Mouse (Mus musculus) liver, embryonic 14.5 days (tissue): Measurements from ENCODE around the gene Chmp1a. TPM values are rescaled to one million over a fixed set of nuclear protein-coding genes. Genes with fewer than 3 reads are reported as not detected.

ENCODE experiments used
- ATAC-seq: fragments of 200-750 bp; cut with Nextera tagmentation; 2 replicates; pipeline ENCODE4 v1.8.0; 2017; ENCODE audit warnings: moderate number of reproducible peaks, mild to moderate bottlenecking, moderate library complexity; ENCODE audit not compliant: insufficient read depth
- DNase-seq, 3 experiments: peaks; one replicate each; pipeline ENCODE4 v3.0.0-alpha.2; 2012 to 2013; ENCODE audit warnings: low read depth in 3 of 3, low spot score in 3 of 3
- H3K27ac ChIP-seq: fragments of 300-500 bp; sonication (generic); 2 replicates; pipeline ENCODE4 v1.5.1; 2014; ENCODE audit warnings: moderate library complexity, mild to moderate bottlenecking, control low read depth, inconsistent platforms
- H3K27me3 ChIP-seq: fragments of 300-500 bp; sonication (generic); 2 replicates; pipeline ENCODE4 v1.6.1; 2014; ENCODE audit warnings: mild to moderate bottlenecking, low read length, moderate library complexity; ENCODE audit not compliant: control insufficient read depth, insufficient read depth
- H3K36me3 ChIP-seq: fragments of 300-500 bp; sonication (generic); replicated peaks from 2 replicates; pipeline ENCODE4 v1.6.1; 2014; ENCODE audit warnings: low read depth; ENCODE audit not compliant: control insufficient read depth, insufficient read depth
- H3K4me1 ChIP-seq, 2 experiments: fragments of 200-500 bp in 1 of 2; fragments of 300-500 bp in 1 of 2; sonication (generic) in 1 of 2; replicated peaks; 2 replicates each; pipeline ENCODE4 v1.6.1; 2012 to 2014; ENCODE audit warnings: antibody characterized with exemption in 1 of 2, inconsistent platforms in 1 of 2, low read length in 1 of 2; ENCODE audit not compliant: control insufficient read depth in 2 of 2, insufficient read depth in 2 of 2
- H3K4me2 ChIP-seq: fragments of 300-500 bp; sonication (generic); 2 replicates; pipeline ENCODE4 v1.6.1; 2014; ENCODE audit warnings: low read depth, mild to moderate bottlenecking, control low read depth, moderate library complexity
- H3K4me3 ChIP-seq, 2 experiments: fragments of 200-500 bp in 1 of 2; fragments of 300-500 bp in 1 of 2; sonication (generic) in 1 of 2; 2 replicates each; pipeline ENCODE4 v1.5.1; 2012 to 2014; ENCODE audit warnings: low read depth in 2 of 2, low read length in 2 of 2, mild to moderate bottlenecking in 2 of 2, control low read depth in 1 of 2, inconsistent platforms in 1 of 2, moderate library complexity in 1 of 2; ENCODE audit not compliant: insufficient read depth in 1 of 2
- H3K9ac ChIP-seq: fragments of 300-500 bp; sonication (generic); replicated peaks from 2 replicates; pipeline ENCODE4 v1.6.1; 2014; ENCODE audit warnings: mild to moderate bottlenecking, control low read depth, moderate library complexity
- H3K9me3 ChIP-seq: fragments of 300-500 bp; sonication (generic); 2 replicates; pipeline ENCODE4 v1.6.1; 2016; ENCODE audit warnings: low read length, mixed read lengths; ENCODE audit not compliant: control insufficient read depth
- CTCF ChIP-seq: IDR thresholded peaks from 2 replicates; pipeline ENCODE4 v1.5.1; 2016; ENCODE audit warnings: antibody characterized with exemption, low read depth, control low read depth
- EP300 ChIP-seq: IDR thresholded peaks from 2 replicates; pipeline ENCODE4 v1.6.1; 2016; ENCODE audit warnings: antibody characterized with exemption, low read depth
- WGBS: fragments of 180-500 bp; shearing (Covaris S2); extraction: QIAGEN DNeasy Blood & Tissue Kit; methylation state at CpG from one replicate; pipeline ENCODE4 v1.1.7; 2014; ENCODE audit not compliant: insufficient replicate concordance; 5-methylcytosine and 5-hydroxymethylcytosine counted together
- polyA plus RNA-seq, 2 experiments: library from polyadenylated mRNA; depleted of rRNA in 1 of 2; stranded (reverse) in 1 of 2; unstranded in 1 of 2; fragments of >200 nt; fragmentation: Nextera tagmentation in 1 of 2; extraction: Ambion mirVana in 1 of 2; gene quantifications; 2 replicates each; pipeline versions ENCODE4 v1.2.1 to v1.2.3; 2012 to 2014

Gene Chmp1a
- polyA plus RNA-seq, 2 experiments = 29.9 to 42.9 TPM

GRCm38 (mm10) chr8:123215430-123215829 is 2.9 kb upstream of the Chmp1a start:
- Histone ChIP-seq H3K9ac (no peak overlapping the region), H3K9me3 (no peaks in the 10 kb centered on the region), H3K4me3 (no peak overlapping the region), H3K27me3 (no peaks in the 10 kb centered on the region), H3K4me2 (no peak overlapping the region), H3K27ac (no peak overlapping the region), H3K4me1 (peaks cover 12% of the 10 kb centered on the region in 2 experiments), H3K36me3 (0 out of 2 replicates have a peak, but pooled peaks cover 1% of the 10 kb centered on the region)
- WGBS = 20% methylated on average over 3 of the region's 3 CpGs
- DNase-seq (no peak), ATAC-seq (no peak)
- TF ChIP-seq CTCF = no peak
- no peak for TF ChIP-seq EP300

GRCm38 (mm10) chr8:123213118-123213772 is 682 bp upstream of the Chmp1a start:
- no peak for TF ChIP-seq CTCF
- no peak for TF ChIP-seq EP300
- Histone ChIP-seq H3K9ac (peak overlapping the region; percentile 57), H3K27me3 (no peaks in the 10 kb centered on the region), H3K9me3 (no peaks in the 10 kb centered on the region), H3K4me2 (peak overlapping the region; percentile 95), H3K27ac (peak overlapping the region; percentile 31), H3K4me3 (peak overlapping the region; percentile 60 to 80), H3K36me3 (peaks cover 10% of the 10 kb centered on the region), H3K4me1 (peaks cover 12% of the 10 kb centered on the region in 2 experiments)
- ATAC-seq = peak; percentile 14
- WGBS = 25% methylated on average over 22 of the region's 22 CpGs
- DNase-seq = no peak

- DNase-seq = no peak
- peak overlapping the region; percentile 31 for H3K27ac ChIP-seq
- TF ChIP-seq EP300 = no peak
- TF ChIP-seq CTCF = no peak
- ATAC-seq = no peak
- H3K4me2 ChIP-seq = peak overlapping the region; percentile 95
- no peaks in the 10 kb centered on the region for H3K9me3 ChIP-seq
- H3K4me3 ChIP-seq = peak overlapping the region; percentile 80 to 89
- 20% methylated on average over 10 of the region's 10 CpGs for WGBS
- H3K27me3 ChIP-seq = no peaks in the 10 kb centered on the region
- peaks cover 12% of the 10 kb centered on the region in 2 experiments for H3K4me1 ChIP-seq
- peaks cover 16% of the 10 kb centered on the region for H3K36me3 ChIP-seq
- peak overlapping the region; percentile 82 for H3K9ac ChIP-seq
These were observed 687 bp downstream of the Chmp1a start for GRCm38 (mm10) chr8:123211876-123212275.

DNA sequence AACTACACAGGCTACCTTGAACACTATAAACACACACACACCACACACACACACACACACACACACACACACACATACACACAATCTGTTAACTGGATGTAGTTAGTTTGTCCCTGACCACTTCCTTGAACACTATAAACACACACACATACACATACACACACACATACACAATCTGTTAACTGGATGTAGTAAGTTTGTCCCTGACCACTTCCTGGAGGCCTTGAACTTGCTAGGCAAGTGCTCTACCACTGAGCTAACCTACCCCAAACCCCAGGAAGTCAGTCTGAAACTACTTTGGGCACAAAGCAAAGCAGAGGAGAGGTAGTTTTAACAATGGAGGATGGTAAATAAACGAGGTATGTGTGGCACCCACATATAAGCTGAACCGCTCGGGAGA is 9.0 kb downstream of the Chmp1a start:
- no peak for DNase-seq
- Histone ChIP-seq H3K36me3 (peaks cover 19% of the 10 kb centered on the region), H3K27ac (no peak overlapping the region), H3K27me3 (no peaks in the 10 kb centered on the region), H3K9ac (no peak overlapping the region), H3K4me1 (no peaks in the 10 kb centered on the region), H3K4me3 (no peak overlapping the region), H3K4me2 (no peak overlapping the region), H3K9me3 (no peaks in the 10 kb centered on the region)
- WGBS = 82% methylated on average over 3 of the region's 3 CpGs
- TF ChIP-seq CTCF (no peak), EP300 (no peak)
- ATAC-seq = no peak

- TF ChIP-seq CTCF (peak; percentile 94), EP300 (no peak)
- H3K4me2 ChIP-seq = no peak overlapping the region
- no peak overlapping the region for H3K4me3 ChIP-seq
- DNase-seq (peak; percentile 45 to 51 (median 46)), ATAC-seq (no peak)
- H3K27me3 ChIP-seq = no peaks in the 10 kb centered on the region
- no peaks in the 10 kb centered on the region for H3K9me3 ChIP-seq
- H3K27ac ChIP-seq = no peak overlapping the region
- no peaks in the 10 kb centered on the region; a peak in 1 of 4 replicates for H3K4me1 ChIP-seq
- H3K36me3 ChIP-seq = peaks cover 12% of the 10 kb centered on the region
- WGBS = 19% methylated on average over 5 of the region's 5 CpGs
- no peak overlapping the region for H3K9ac ChIP-seq
These were observed 10.3 kb downstream of the Chmp1a start for GRCm38 (mm10) chr8:123202288-123202687.
